Mouse (Mus musculus) hindbrain, embryonic 15.5 days (tissue): ENCODE data around the gene Nit2. TPM values are rescaled to one million over a fixed set of nuclear protein-coding genes. Genes with fewer than 3 reads are reported as not detected.
A peak's percentile ranks its signal among the peaks of the same experiment; 100 is the strongest.

Source experiments
- ATAC-seq: fragments of 200-750 bp; cut with Nextera tagmentation; 2 replicates; pipeline ENCODE4 v1.8.0; 2017; ENCODE audit warnings: low read depth, moderate number of reproducible peaks, moderate TSS enrichment; ENCODE audit not compliant: low FRiP score
- H3K27ac ChIP-seq: fragments of 300-500 bp; sonication (generic); replicated peaks from 2 replicates; pipeline ENCODE4 v1.5.1; 2015; ENCODE audit warnings: mild to moderate bottlenecking, inconsistent platforms
- H3K27me3 ChIP-seq: fragments of 300-500 bp; sonication (generic); 2 replicates; pipeline ENCODE4 v1.6.1; 2015; ENCODE audit warnings: control low read depth, inconsistent platforms
- H3K36me3 ChIP-seq: fragments of 300-500 bp; sonication (generic); 2 replicates; pipeline ENCODE4 v1.6.1; 2015; ENCODE audit warnings: control low read depth, inconsistent platforms
- H3K4me1 ChIP-seq: fragments of 300-500 bp; sonication (generic); replicated peaks from 2 replicates; pipeline ENCODE4 v1.6.1; 2015; ENCODE audit warnings: control low read depth, inconsistent platforms
- H3K4me2 ChIP-seq: fragments of 300-500 bp; sonication (generic); 2 replicates; pipeline ENCODE4 v1.6.1; 2015; ENCODE audit warnings: moderate library complexity, mild to moderate bottlenecking, inconsistent platforms
- H3K4me3 ChIP-seq: fragments of 300-500 bp; sonication (generic); 2 replicates; pipeline ENCODE4 v1.5.1; 2015; ENCODE audit warnings: mild to moderate bottlenecking, inconsistent platforms
- H3K9ac ChIP-seq: fragments of 300-500 bp; sonication (generic); 2 replicates; pipeline ENCODE4 v1.6.1; 2015; ENCODE audit warnings: inconsistent platforms
- H3K9me3 ChIP-seq: fragments of 300-500 bp; sonication (generic); 2 replicates; pipeline ENCODE4 v1.6.1; 2016; ENCODE audit warnings: control low read depth, inconsistent platforms
- WGBS: fragments of 180-500 bp; shearing (Covaris S2); methylation state at CpG from one replicate; pipeline ENCODE4 v1.1.7; 2015; 5-methylcytosine and 5-hydroxymethylcytosine counted together
- polyA plus RNA-seq: library from polyadenylated mRNA; unstranded; fragments of >200 nt; fragmentation: Nextera tagmentation; extraction: Ambion mirVana; gene quantifications from 2 replicates; pipeline ENCODE4 v1.2.1, GENCODE M21; 2015

Nit2 gene
- polyA plus RNA-seq, 1 experiment from 2014 or later = 46.9 TPM

- no peak overlapping the region for H3K4me2 ChIP-seq
- WGBS = 88% methylated on average over 4 of the region's 4 CpGs
- H3K9me3 ChIP-seq = no peaks in the 10 kb centered on the region
- no peak overlapping the region for H3K27ac ChIP-seq
- peaks cover 37% of the 10 kb centered on the region for H3K36me3 ChIP-seq
- H3K9ac ChIP-seq = no peak overlapping the region
- H3K4me3 ChIP-seq = no peak overlapping the region
- H3K27me3 ChIP-seq = no peaks in the 10 kb centered on the region
- no peaks in the 10 kb centered on the region for H3K4me1 ChIP-seq
- no peak for ATAC-seq
Measured at GRCm38 (mm10) chr16:57157728-57158127, 9.4 kb downstream of the Nit2 start.

GRCm38 (mm10) chr16:57157076-57157475, 10.1 kb downstream of the Nit2 start:
- Histone ChIP-seq H3K27me3 (no peaks in the 10 kb centered on the region), H3K9me3 (no peaks in the 10 kb centered on the region), H3K4me2 (no peak overlapping the region), H3K4me3 (no peak overlapping the region), H3K9ac (no peak overlapping the region), H3K36me3 (peaks cover 37% of the 10 kb centered on the region), H3K4me1 (no peaks in the 10 kb centered on the region), H3K27ac (no peak overlapping the region)
- no peak for ATAC-seq
- 94% methylated on average over 4 of the region's 4 CpGs for WGBS

- no peaks in the 10 kb centered on the region for H3K4me1 ChIP-seq
- ATAC-seq = no peak
- H3K36me3 ChIP-seq = peaks cover 39% of the 10 kb centered on the region
- no peaks in the 10 kb centered on the region for H3K9me3 ChIP-seq
- no peak overlapping the region for H3K9ac ChIP-seq
- H3K4me2 ChIP-seq = no peak overlapping the region
- no peak overlapping the region for H3K4me3 ChIP-seq
- H3K27me3 ChIP-seq = no peaks in the 10 kb centered on the region
- H3K27ac ChIP-seq = no peak overlapping the region
Measured at GRCm38 (mm10) chr16:57155899-57156298, 11.2 kb downstream of the Nit2 start.

- H3K4me1 ChIP-seq = no peaks in the 10 kb centered on the region
- WGBS = 96% methylated on average over 4 of the region's 4 CpGs
- no peak overlapping the region for H3K27ac ChIP-seq
- ATAC-seq = no peak
- no peaks in the 10 kb centered on the region for H3K9me3 ChIP-seq
- H3K36me3 ChIP-seq = peaks cover 44% of the 10 kb centered on the region
- no peak overlapping the region for H3K4me2 ChIP-seq
- no peak overlapping the region for H3K4me3 ChIP-seq
- no peak overlapping the region for H3K9ac ChIP-seq
- H3K27me3 ChIP-seq = no peaks in the 10 kb centered on the region
Measured at GRCm38 (mm10) chr16:57151437-57151836, 15.7 kb downstream of the Nit2 start.

- ATAC-seq = no peak
- 94% methylated on average over 5 of the region's 5 CpGs for WGBS
- no peak overlapping the region for H3K27ac ChIP-seq
- no peaks in the 10 kb centered on the region for H3K27me3 ChIP-seq
- H3K4me1 ChIP-seq = no peaks in the 10 kb centered on the region
- H3K4me3 ChIP-seq = no peak overlapping the region
- peaks cover 54% of the 10 kb centered on the region for H3K36me3 ChIP-seq
- H3K9ac ChIP-seq = no peak overlapping the region
- no peak overlapping the region for H3K4me2 ChIP-seq
- no peaks in the 10 kb centered on the region for H3K9me3 ChIP-seq
Measured at GRCm38 (mm10) chr16:57144741-57145140, 22.4 kb downstream of the Nit2 start.

- Histone ChIP-seq H3K9ac (no peak overlapping the region), H3K27ac (no peak overlapping the region), H3K4me3 (no peak overlapping the region), H3K9me3 (no peaks in the 10 kb centered on the region), H3K4me1 (peaks cover 5% of the 10 kb centered on the region; the same call in 1 of the 2 replicates), H3K27me3 (no peaks in the 10 kb centered on the region), H3K4me2 (no peak overlapping the region), H3K36me3 (peaks cover 17% of the 10 kb centered on the region)
- no peak for ATAC-seq
- 95% methylated on average over 6 of the region's 6 CpGs for WGBS
Measured at GRCm38 (mm10) chr16:57133611-57134010, 33.5 kb downstream of the Nit2 start.

GRCm38 (mm10) chr16:57132326-57132725, 34.8 kb downstream of the Nit2 start:
- Histone ChIP-seq H3K9me3 (no peaks in the 10 kb centered on the region), H3K27me3 (no peaks in the 10 kb centered on the region), H3K27ac (no peak overlapping the region), H3K4me2 (no peak overlapping the region), H3K36me3 (peaks cover 12% of the 10 kb centered on the region), H3K4me1 (peaks cover 5% of the 10 kb centered on the region; the same call in 1 of the 2 replicates), H3K4me3 (no peak overlapping the region), H3K9ac (no peak overlapping the region)
- ATAC-seq = no peak
- WGBS = 72% methylated on average over 1 of the region's 1 CpGs

GRCm38 (mm10) chr16:57131544-57131943, 35.6 kb downstream of the Nit2 start:
- WGBS = 45% methylated on average over 4 of the region's 4 CpGs
- Histone ChIP-seq H3K36me3 (peaks cover 7% of the 10 kb centered on the region), H3K9ac (no peak overlapping the region), H3K4me3 (no peak overlapping the region), H3K27ac (no peak overlapping the region), H3K4me2 (no peak overlapping the region), H3K4me1 (peaks cover 5% of the 10 kb centered on the region; the same call in 1 of the 2 replicates), H3K9me3 (no peaks in the 10 kb centered on the region), H3K27me3 (no peaks in the 10 kb centered on the region)
- ATAC-seq = no peak

- no peak overlapping the region for H3K4me3 ChIP-seq
- no peak overlapping the region for H3K4me2 ChIP-seq
- H3K36me3 ChIP-seq = peaks cover 7% of the 10 kb centered on the region
- no peaks in the 10 kb centered on the region for H3K9me3 ChIP-seq
- H3K27ac ChIP-seq = no peak overlapping the region
- H3K4me1 ChIP-seq = peaks cover 8% of the 10 kb centered on the region; the same call in 1 of the 2 replicates
- 62% methylated on average over 3 of the region's 3 CpGs for whole genome bisulfite sequencing
- ATAC-seq = no peak
- H3K27me3 ChIP-seq = no peaks in the 10 kb centered on the region
- no peak overlapping the region for H3K9ac ChIP-seq
Measured at GRCm38 (mm10) chr16:57130752-57131400, 36.3 kb downstream of the Nit2 start.

GRCm38 (mm10) chr16:57127825-57128224, 39.3 kb downstream of the Nit2 start:
- no peak for ATAC-seq

GRCm38 (mm10) chr16:57126268-57126667, 40.9 kb downstream of the Nit2 start:
- Histone ChIP-seq H3K9me3 (no peaks in the 10 kb centered on the region), H3K4me3 (no peak overlapping the region), H3K27ac (no peak overlapping the region), H3K27me3 (no peaks in the 10 kb centered on the region), H3K9ac (no peak overlapping the region), H3K36me3 (no peaks in the 10 kb centered on the region), H3K4me2 (no peak overlapping the region), H3K4me1 (peaks cover 28% of the 10 kb centered on the region)
- no peak for ATAC-seq
- WGBS = 80% methylated on average over 4 of the region's 4 CpGs

More at GRCm38 (mm10) chr16:57127825-57128224, 39.3 kb downstream of the Nit2 start:
- H3K9ac ChIP-seq = no peak overlapping the region
- H3K4me3 ChIP-seq = no peak overlapping the region
- H3K27me3 ChIP-seq = no peaks in the 10 kb centered on the region
- H3K4me2 ChIP-seq = no peak overlapping the region
- no peaks in the 10 kb centered on the region for H3K9me3 ChIP-seq
- no peaks in the 10 kb centered on the region for H3K36me3 ChIP-seq
- peaks cover 26% of the 10 kb centered on the region for H3K4me1 ChIP-seq
- WGBS = 84% methylated on average over 2 of the region's 2 CpGs
- no peak overlapping the region for H3K27ac ChIP-seq

GRCm38 (mm10) chr16:57122682-57123445, 44.3 kb downstream of the Nit2 start:
- Histone ChIP-seq H3K27ac (no peak overlapping the region), H3K9me3 (no peaks in the 10 kb centered on the region), H3K9ac (peak overlapping the region; percentile 91), H3K4me1 (peaks cover 28% of the 10 kb centered on the region), H3K4me3 (peak overlapping the region; percentile 99), H3K4me2 (peak overlapping the region; percentile 71), H3K36me3 (no peaks in the 10 kb centered on the region), H3K27me3 (no peaks in the 10 kb centered on the region)
- ATAC-seq = no peak
- 59% methylated on average over 6 of the region's 6 CpGs for WGBS
